In the genomic region with DNA sequence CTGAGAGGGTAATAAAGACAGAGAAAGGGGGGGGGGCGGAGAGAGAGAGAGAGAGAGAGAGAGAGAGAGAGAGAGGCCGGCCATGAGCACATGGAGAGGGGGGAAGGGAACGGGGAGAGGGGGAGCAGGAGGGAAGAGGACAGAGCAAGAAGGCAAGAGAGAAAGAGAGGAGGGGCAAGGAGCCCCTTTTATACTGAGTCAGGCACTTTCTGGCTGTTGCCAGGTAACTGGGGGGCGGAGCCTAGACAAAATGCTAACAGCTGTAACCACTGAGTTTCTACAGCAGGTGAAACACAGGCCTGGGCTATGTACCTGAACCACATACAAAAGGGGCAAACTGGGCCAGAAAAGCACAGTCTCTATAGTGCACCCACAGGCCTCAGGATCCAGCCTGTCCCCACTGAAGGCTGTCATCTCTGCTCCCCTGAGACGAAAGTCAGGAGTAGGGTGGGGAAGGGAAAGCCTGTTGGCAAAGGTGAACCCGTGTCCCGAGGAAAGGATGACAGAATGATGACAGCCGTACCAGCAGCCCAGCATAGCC, we compare ENCODE assay signal across 13 mouse cellular contexts. TPM values are rescaled to one million over a fixed set of nuclear protein-coding genes. Genes with fewer than 3 reads are reported as not detected.
DNase-seq lines count a peak whose midpoint lies in the region; ATAC-seq lines count a peak whose summit lies in the region.
"Had no signal": no experiment of that assay in that cellular context is flagged by ENCODE, and none has a peak within 500 bp of the region (broad histone marks: within the 10 kb centered on the region; RNA-seq: fewer than 3 reads in every experiment).

No protein-coding gene starts in this region.

- 0 out of 2 replicates have a peak overlapping the region, but pooled peaks have one; percentile 16 for H3K9ac ChIP-seq in embryonic facial prominence, embryonic 13.5 days
- no peak overlapping the region for H3K9ac ChIP-seq in limb, embryonic 12.5 days (replicated peaks)
- H3K9ac ChIP-seq: liver, postnatal 0 days; stomach, embryonic 15.5 days had no signal

- no peak overlapping the region for H3K4me3 ChIP-seq in embryonic facial prominence, embryonic 13.5 days
- no peak overlapping the region for H3K4me3 ChIP-seq in limb, embryonic 12.5 days (replicated peaks)
- H3K4me3 ChIP-seq: erythroblast, embryonic 14.5 days; stomach, embryonic 15.5 days had no signal

- H3K4me2 ChIP-seq in embryonic facial prominence, embryonic 13.5 days = no peak overlapping the region
- no peak overlapping the region for H3K4me2 ChIP-seq in limb, embryonic 12.5 days
- H3K4me2 ChIP-seq: stomach, embryonic 15.5 days had no signal

- H3K9me3 ChIP-seq in embryonic facial prominence, embryonic 13.5 days = no peaks in the 10 kb centered on the region
- no peaks in the 10 kb centered on the region for H3K9me3 ChIP-seq in limb, embryonic 12.5 days
- H3K9me3 ChIP-seq: stomach, embryonic 15.5 days had no signal

- H3K4me1 ChIP-seq in embryonic facial prominence, embryonic 13.5 days = peaks cover 20% of the 10 kb centered on the region
- peaks cover 25% of the 10 kb centered on the region for H3K4me1 ChIP-seq in limb, embryonic 12.5 days (replicated peaks)

- no peaks in the 10 kb centered on the region for H3K27me3 ChIP-seq in embryonic facial prominence, embryonic 13.5 days
- H3K27me3 ChIP-seq in limb, embryonic 12.5 days = no peaks in the 10 kb centered on the region
- H3K27me3 ChIP-seq: stomach, embryonic 15.5 days had no signal

- ATAC-seq in embryonic facial prominence, embryonic 13.5 days (ENCODE audit: insufficient number of reproducible peaks, insufficient read depth, low FRiP score, low TSS enrichment, low read depth) = no peak
- peak; percentile 53; the same call in 1 of the 2 replicates for ATAC-seq in limb, embryonic 12.5 days (ENCODE audit: insufficient number of reproducible peaks, insufficient read depth, low FRiP score, low TSS enrichment, low read depth)
- ATAC-seq: liver, postnatal 0 days had no signal

- 52% methylated on average over 8 of the region's 8 CpGs for WGBS in embryonic facial prominence, embryonic 13.5 days
- 54% methylated on average over 7 of the region's 8 CpGs for WGBS in limb, embryonic 12.5 days

- peak; percentile 35 for DNase-seq in kidney, adult 18-20 months
- no peak for DNase-seq in kidney, adult 8-10 months
- peak; percentile 31 for DNase-seq in A20 (ENCODE audit: low read depth, low spot score)
- no peak for DNase-seq in cerebellum, adult 8-10 months
- DNase-seq in left cerebral cortex, postnatal 14 days (ENCODE audit: low spot score in 2 of 2) = no peak
- no peak for DNase-seq in urinary bladder, adult 18-20 months (ENCODE audit: low spot score in 2 of 2)
- DNase-seq: adrenal gland, adult 8-10 months; layer of hippocampus, postnatal 36 days; liver, postnatal 0 days had no signal

- intact Hi-C loops in left cerebral cortex, postnatal 14 days (cut with DNase I) = no loop called here

- peaks cover 33% of the 10 kb centered on the region for H3K36me3 ChIP-seq in embryonic facial prominence, embryonic 13.5 days
- H3K36me3 ChIP-seq in limb, embryonic 12.5 days = peaks cover 24% of the 10 kb centered on the region

- H3K27ac ChIP-seq in embryonic facial prominence, embryonic 13.5 days = no peak overlapping the region
- no peak overlapping the region for H3K27ac ChIP-seq in limb, embryonic 12.5 days
- H3K27ac ChIP-seq: stomach, embryonic 15.5 days had no signal

RNA-seq across cellular contexts. Expression of gene A4galt, which starts 45.3 kb away (rescaled TPM):
- 0.53 and 2.2 TPM in 2 replicates for polyA plus RNA-seq in embryonic facial prominence, embryonic 13.5 days (2015; fragmentation: Nextera tagmentation; extraction: Ambion mirVana)
- 0.16 TPM in 1 of 2 replicates, not detected in the other for polyA plus RNA-seq in limb, embryonic 12.5 days (2016; fragmentation: Nextera tagmentation; extraction: Ambion mirVana)
- total RNA-seq in left cerebral cortex, postnatal 14 days (2021) = 1 to 10 TPM; 2.4 to 3.5 TPM
- polyA plus RNA-seq: erythroblast, embryonic 14.5 days had no signal

RNA-seq across cellular contexts. Expression of gene Arfgap3, which starts 53.2 kb away (rescaled TPM):
- 45.3 and 49.9 TPM in 2 replicates for polyA plus RNA-seq in embryonic facial prominence, embryonic 13.5 days (2015; fragmentation: Nextera tagmentation; extraction: Ambion mirVana)
- polyA plus RNA-seq in limb, embryonic 12.5 days (2016; fragmentation: Nextera tagmentation; extraction: Ambion mirVana) = 40.3 and 42.5 TPM in 2 replicates
- 10 to 100 TPM; 19.9 to 21.3 TPM for total RNA-seq in left cerebral cortex, postnatal 14 days (2021)

Comparison
In these comparisons a context has a peak if more than half of its experiments do, and no peak if none do; other contexts are left out.
1. DNase-seq: peak in kidney, adult 18-20 months (single experiment) and A20 (single experiment); none in kidney, adult 8-10 months (0 of 2), cerebellum, adult 8-10 months (single experiment), left cerebral cortex, postnatal 14 days (0 of 2) and urinary bladder, adult 18-20 months (0 of 2).